Mouse (Mus musculus) 416B (cell line): Measurements from ENCODE around the gene Asb6.

ENCODE experiments used
- DNase-seq: peaks from one replicate; pipeline ENCODE4 v3.0.0; 2011; ENCODE audit warnings: low read depth

Asb6 gene

DNA sequence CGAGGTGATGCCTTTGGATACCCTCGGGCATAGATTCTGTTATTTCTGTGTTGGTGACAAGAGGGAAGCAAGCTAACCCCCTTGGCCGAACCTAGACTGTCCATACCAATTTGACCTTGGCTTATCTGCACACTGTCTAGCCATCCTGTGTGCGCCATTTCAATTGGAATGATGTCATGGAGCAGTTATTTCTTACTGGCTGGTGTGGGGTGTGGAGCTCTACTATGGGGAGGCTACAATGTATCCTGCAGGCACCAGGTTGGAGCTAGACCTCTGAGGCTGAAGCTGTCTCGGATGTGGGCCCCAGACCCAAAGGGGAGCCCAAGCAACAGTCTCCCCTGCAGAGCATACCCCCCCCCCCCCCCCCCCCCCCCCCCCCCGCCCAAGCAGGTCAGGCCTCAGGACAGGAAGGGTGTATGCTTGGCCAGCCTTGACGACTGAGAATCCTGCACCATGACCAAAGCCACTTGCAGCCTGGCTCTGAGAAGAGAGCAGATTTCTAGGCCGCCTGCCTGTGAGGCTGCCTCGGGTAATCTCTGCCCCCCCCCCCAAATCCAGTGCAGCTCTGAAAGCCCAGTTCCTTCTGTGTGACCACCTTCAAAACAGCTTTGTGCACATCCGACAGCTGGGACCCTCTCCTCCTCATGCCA, 4.4 kb upstream of the Asb6 start, which contains the start of gene Prrx2:
Gene Prrx2, plus strand, starts transcription at position 600 of the 650 bp plus-strand sequence.
- no peak for DNase-seq

- no peak for DNase-seq
Observed at GRCm38 (mm10) chr2:30833644-30834043, 3.5 kb upstream of the Asb6 start.

DNA sequence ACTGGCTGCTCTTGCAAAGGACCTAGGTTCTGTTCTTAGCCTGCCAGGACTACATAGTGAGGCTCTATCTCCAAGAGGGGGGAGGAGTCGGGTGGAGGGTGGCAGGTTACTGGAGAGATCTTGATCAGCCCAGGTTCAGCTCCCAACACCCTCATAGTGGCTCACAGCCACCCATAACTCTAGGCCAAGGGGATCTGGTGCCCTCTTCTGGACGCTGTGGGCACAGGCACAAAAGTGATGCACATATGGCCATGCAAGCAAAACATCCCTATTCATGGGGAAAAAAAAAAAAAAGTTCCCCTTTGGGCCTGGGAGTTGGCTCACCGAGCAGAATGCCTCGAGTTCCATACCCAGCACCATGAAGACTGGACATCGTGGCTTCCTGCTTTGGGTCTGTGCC, 818 bp downstream of the Asb6 start:
- peak; percentile 76 for DNase-seq

- peak; percentile 95 for DNase-seq
Observed at GRCm38 (mm10) chr2:30827749-30828475, 2.2 kb downstream of the Asb6 start.

DNA sequence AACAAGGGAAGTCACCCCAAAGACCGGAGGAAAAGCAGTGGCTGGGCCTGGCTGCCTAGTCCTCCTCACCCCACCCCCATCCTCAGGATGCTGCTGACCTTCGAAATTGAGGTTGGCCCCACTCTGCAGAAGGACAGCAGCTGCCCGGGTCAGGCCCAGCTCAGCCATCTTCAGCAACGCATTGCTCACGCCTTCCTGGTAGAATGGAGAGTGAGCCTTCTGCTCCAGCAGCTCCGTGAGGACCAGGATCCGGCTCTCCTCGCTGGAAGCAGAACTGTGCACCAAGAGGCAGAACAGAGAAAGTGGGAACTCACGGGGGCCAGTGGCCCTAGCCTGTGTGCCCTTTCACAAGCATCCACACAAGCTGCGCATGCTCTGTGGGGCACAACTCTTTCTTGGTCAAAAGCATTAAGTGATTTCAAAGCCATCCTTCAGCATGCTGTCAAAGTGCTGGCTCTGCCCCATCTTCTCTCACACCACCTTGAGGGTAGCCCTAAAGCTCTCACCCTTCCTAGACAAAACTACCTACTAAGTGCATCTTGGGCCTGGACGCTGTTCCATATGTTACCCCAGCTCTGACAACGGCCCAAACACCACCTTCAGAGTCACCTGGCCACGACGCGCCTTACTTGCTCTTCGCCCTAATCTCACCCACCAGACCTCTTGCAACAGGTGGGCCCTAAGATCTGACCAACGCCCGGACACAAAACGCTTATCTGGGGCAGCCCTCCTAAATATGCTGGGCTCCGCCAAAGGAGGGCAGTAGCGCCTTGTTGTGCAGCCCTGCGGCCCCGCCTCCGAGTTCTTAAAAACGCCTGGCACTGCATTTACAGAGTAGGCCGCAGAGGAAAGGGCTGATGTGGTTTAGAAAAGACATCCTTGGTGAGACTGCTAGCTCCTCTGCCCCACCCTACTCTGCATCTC, 3.0 kb downstream of the Asb6 start:
- peak; percentile 89 for DNase-seq

- no peak for DNase-seq
Observed at GRCm38 (mm10) chr2:30823385-30824153, 6.6 kb downstream of the Asb6 start.

GRCm38 (mm10) chr2:30822460-30822859, 7.7 kb downstream of the Asb6 start:
- no peak for DNase-seq

DNA sequence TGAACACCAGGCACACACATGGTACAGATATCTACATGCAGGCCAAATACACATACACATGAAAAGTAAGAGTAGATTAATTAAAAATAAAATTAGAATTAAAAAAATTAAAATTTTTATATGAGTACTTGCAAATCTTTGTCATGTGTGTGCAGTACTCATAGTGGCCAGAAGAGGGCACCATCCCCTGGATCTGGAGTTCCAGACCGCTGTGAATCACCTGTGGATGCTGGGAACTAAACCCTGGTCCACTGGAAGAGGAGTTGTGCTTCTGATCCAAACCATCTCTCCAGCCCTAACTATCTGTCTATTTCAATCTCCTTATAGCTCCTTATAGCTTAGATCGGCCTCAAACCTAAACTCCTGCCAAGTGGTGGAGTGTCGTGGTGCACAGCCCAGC, 9.1 kb downstream of the Asb6 start:
- no peak for DNase-seq

DNA sequence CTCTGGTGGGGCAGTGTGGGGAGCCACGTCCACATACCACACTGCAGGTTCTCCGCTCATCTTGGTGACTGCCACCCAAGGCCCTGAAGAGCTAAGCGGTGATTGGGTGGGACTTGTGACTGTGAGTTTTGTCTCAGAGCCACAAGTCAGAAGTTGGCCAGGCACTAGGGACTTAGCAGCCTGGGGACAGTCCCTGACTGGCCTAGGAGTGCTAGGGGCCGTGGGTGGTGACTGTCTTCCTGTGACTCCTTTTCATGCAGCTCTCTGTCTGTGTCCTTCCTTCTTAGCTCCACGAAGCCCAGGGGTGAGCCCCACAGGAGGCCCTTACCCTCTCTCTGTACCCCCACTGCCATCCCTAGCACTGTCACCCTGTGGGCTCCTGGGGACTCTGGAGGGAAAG, 10.3 kb downstream of the Asb6 start:
- no peak for DNase-seq

DNA sequence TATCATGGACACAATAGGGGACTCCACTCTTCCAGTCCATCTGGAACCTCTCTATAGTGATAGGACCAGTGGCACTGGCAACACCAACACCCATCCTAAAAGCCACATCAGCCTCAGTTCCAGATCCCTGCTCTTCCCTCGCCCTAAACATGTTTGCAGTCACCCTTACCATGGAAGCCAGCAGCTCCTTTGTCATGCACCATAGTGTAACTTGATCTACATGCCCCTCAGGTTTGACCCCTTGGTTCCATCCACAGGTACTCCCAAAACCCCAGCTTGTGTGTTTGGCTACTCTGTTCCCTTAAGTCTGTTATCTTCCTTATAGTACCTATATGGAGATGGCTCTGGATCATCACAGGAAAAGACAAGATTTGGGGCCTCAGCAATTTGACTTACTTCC, 13.8 kb downstream of the Asb6 start:
- DNase-seq = no peak

GRCm38 (mm10) chr2:30810573-30810972, 19.6 kb downstream of the Asb6 start:
- no peak for DNase-seq

- no peak for DNase-seq
Observed at GRCm38 (mm10) chr2:30809503-30809902, 20.6 kb downstream of the Asb6 start.

- DNase-seq = no peak
Observed at GRCm38 (mm10) chr2:30808296-30808655, 21.9 kb downstream of the Asb6 start.

DNA sequence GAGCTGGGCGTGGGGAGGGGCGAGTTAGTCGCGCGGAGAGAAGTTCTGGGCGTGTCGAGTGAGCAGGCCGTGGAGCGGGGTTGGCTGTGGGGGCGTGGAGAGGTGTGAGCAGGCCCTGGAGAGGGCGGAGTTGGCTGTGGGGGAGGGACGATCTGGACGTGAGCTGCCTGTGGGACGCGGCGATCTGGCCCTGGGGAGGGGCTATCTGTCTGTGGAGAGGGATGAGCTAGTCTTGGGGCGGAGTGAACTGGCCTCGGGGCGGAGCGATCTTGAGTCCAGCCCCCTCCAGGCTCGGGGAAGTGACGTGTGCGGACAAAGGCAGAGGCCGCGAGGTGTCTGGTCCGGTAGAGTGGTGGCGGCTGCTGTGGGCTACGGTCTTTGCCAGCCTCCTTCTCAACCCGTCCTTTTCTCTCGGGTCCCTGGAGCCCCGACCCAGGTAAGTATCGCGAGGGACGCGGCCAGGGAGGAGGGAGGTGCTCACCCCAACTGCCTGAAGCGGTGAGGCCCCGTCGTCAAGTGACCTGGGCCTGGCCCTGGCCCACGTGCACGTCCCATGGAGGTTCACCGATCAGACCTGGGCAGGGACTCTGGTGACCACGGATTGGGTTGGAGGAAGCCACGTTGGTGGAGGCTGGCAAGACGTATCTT, 22.4 kb downstream of the Asb6 start, which contains the start of gene Ntmt1:
Gene Ntmt1, plus strand, starts transcription at position 179 of the 648 bp plus-strand sequence.
- peak; percentile 100 for DNase-seq

DNA sequence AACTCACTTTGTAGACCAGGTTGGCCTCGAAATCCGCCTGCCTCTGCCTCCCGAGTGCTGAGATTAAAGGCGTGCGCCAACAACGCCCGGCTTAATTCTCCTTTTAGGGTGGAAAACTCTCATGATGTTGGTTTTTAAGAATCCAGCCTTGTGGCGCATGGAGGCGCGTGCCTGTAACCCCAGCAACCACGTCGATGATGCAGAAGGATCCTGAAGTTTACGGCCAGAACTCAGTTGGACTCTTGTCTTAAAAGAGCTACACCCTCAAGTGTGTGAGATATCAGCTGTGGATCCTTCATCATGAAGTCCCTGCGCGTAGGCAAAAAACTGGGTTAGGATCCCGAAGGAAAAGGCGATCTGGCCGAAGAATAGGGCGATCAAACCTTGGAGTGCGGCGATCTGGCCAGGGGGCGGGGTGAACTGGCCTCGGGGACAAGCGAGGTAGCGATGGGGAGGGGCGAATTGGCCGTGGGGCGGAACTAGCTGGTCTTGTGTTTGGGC, 22.9 kb downstream of the Asb6 start:
- no peak for DNase-seq

DNA sequence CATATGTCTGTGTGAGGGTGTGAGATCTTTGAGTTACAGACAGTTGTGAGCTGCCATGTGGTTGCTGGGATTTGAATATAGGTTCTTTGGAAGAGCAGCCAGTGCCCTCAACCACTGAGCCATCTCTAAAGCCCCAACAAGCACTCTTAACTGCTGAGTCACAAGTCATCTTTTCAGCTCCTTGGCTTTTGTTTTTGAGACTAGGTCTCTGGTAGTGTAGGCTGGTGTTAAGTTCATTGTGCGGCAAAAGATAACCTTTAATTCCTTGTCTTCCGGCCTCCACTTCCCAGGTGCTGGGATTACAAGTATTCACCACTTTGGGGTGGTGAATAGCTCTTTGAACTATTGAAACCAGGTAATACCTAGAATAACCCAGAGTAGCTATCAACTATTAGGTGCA, 24.1 kb downstream of the Asb6 start:
- no peak for DNase-seq

DNA sequence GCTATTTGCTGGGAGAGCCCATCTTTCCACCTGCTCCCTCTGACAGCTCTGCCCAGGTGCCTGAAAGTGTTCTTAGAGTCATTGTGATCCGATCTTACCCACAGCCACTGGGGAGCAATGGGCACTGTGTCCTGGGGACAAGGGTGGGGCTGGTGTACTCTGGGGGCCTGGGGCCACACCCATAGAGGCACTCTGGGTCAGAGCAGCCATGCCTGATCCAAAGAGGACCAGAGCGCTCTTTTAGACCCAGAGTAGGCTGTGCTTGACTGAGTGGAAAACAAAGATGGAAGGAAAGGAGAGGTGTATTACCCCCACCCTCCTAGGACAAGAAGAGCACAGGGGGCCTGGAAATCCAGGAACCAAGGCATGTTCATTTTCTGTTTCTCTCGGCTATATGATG, 26.5 kb downstream of the Asb6 start, which contains the start of gene 1700001O22Rik:
Gene 1700001O22Rik, minus strand, starts transcription at position 58 of the 400 bp plus-strand sequence.
- DNase-seq = no peak

DNA sequence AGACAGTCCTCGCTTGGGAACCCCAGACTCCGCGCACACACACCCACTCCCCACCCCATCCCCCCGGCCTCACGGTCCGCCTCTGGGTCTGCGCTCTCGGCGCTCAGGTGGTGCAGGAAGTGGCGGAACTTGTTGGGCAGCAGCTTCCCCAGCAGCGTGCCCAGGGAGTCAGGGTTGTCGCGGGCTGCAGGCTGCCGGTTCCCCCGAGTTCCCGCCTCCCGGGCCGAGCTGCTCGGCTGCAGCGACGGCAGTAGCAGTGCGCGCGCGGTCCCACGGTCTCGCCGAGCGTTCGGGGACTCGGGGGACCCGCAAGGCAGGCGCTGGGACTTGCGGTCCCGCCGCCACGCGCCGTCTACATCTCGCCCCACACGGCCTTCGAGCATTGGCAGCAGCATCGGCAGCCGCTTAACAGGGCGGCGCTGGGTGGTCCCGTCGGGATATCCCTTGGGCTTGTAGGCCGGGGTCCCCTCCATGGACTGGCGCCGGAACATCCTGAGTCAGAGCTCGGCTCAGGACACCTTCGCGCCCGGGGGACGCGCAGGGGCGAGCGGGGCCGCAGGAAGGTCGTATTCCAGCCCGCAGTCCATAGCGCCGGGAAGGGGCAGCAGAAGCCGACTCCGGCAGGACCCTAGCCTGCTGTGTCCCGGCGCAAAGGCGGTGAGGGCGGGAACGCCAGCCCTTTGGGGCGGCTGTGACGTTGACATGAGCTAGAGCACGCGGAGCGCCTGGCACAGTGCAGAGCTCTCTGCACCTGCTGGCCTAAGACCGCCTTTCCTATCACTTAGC, 28.9 kb downstream of the Asb6 start:
- DNase-seq = no peak

DNA sequence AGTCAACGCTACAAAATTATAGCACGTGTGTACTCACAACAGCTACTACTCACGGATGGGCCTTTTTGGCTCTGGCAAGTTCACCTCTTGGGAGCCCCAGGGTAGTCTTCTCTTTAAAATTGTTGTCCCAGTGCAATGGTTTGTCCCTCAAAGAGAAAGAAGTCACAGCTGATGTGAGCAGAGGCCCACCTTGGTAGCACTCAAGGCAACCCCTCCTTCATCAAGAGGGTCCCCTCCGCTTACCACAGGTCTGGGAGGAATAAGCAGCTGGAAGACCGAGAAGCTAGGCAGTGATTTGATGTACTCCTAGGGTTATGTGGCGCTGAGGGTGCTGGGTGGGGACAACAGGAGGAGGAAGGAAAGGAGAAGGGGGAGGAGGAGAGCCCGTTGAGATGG, 29.5 kb downstream of the Asb6 start:
- no peak for DNase-seq

- DNase-seq = no peak
Observed at GRCm38 (mm10) chr2:30799456-30799855, 30.7 kb downstream of the Asb6 start.
